Mouse (Mus musculus) thymus, adult 18-20 months (tissue): ENCODE data around the gene Ipo11.
"Not testable (repeated sequence)": the region's sequence is repeated elsewhere in the genome, so short reads cannot be mapped to it uniquely, and the experiment has no call there.

Experiments used
- DNase-seq, 2 experiments: peaks; one replicate each; pipeline ENCODE4 v3.0.0; 2022; ENCODE audit warnings: mixed read lengths in 2 of 2

Gene Ipo11

GRCm38 (mm10) chr13:106936256-106937137 lies at the start of gene Ipo11:
Gene Ipo11, minus strand, starts transcription at chr13:106936958.
- DNase-seq: peak; percentile 72 to 81

DNA sequence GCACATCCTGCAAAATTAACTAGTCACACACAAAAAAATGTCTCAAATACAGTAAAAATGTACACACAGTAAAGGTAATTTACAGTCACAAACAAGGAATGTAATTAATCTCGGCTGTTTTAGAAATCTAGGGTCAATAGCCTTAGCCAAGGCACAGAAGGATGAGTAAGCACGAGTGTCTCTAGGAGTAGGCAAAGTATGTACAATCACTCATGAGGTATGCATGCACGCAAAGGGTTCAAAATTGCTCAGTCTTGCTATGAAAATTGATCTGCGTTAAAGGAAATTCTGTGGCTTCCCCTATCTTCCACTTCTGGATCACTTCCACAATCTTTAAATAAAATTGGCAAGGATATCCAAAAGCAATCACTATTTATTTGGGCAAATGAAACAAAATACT lies 24.7 kb upstream of the Ipo11 start:
- DNase-seq: no peak

DNA sequence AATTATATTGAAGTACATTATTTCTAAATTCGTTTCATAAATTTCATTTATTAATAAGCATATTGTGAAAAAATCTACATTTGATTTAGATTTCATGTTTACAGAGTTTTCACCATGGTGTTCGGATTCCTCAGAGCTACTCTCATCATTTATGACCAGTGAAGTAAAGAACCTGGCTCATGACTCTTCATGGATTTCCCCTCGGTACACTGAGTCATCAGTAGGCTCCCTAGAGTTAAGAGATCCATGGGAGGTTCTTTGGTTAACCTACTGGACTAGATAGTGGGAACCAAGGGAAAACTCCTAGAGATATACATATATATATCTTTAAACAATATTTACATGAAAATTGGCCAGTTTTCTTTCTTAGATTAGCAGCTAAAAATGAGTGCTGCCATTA lies 23.8 kb upstream of the Ipo11 start:
- DNase-seq: no peak

DNA sequence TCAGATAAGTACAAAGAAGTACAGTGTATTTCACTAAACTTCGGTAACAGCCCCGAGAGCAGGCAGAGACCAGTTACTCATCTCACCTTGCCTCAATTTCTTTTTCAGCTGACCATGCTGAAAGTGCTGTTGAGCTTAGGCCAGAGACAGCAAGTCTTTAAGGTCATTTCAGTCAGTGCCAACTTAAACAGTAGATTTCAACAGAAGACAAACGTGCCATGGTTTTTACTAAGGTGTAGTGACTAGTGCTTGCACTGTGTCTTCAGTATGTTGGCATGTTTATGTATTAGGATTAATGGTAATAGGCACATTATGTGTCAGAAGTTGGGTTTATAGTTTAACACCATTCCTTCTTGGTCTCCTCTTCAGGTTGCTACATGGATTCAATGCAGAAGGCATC lies 21.5 kb upstream of the Ipo11 start:
- DNase-seq: no peak

- DNase-seq: no peak
These were observed 20.8 kb upstream of the Ipo11 start for GRCm38 (mm10) chr13:106957554-106957953.

GRCm38 (mm10) chr13:106954880-106955279 lies 18.1 kb upstream of the Ipo11 start:
- no peak for DNase-seq

DNA sequence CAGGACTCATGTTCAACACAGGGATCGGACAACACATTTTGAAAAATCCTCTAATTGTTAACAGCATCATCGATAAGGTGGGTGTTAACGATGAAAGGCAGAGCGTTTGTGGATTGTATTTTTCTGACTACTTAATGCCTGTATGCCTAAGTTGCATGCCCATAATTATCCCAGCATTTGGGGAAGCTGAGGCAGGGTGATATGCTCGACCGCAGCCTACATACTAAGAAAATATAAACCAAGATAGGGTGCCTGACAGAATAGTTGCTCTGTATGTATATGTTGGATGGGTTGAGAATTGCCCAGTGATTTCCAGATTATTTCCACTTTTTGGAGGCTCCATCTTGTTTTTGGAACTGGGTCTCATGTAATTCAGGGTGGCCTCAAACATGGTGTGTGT lies 10.8 kb upstream of the Ipo11 start:
- DNase-seq: no peak

DNA sequence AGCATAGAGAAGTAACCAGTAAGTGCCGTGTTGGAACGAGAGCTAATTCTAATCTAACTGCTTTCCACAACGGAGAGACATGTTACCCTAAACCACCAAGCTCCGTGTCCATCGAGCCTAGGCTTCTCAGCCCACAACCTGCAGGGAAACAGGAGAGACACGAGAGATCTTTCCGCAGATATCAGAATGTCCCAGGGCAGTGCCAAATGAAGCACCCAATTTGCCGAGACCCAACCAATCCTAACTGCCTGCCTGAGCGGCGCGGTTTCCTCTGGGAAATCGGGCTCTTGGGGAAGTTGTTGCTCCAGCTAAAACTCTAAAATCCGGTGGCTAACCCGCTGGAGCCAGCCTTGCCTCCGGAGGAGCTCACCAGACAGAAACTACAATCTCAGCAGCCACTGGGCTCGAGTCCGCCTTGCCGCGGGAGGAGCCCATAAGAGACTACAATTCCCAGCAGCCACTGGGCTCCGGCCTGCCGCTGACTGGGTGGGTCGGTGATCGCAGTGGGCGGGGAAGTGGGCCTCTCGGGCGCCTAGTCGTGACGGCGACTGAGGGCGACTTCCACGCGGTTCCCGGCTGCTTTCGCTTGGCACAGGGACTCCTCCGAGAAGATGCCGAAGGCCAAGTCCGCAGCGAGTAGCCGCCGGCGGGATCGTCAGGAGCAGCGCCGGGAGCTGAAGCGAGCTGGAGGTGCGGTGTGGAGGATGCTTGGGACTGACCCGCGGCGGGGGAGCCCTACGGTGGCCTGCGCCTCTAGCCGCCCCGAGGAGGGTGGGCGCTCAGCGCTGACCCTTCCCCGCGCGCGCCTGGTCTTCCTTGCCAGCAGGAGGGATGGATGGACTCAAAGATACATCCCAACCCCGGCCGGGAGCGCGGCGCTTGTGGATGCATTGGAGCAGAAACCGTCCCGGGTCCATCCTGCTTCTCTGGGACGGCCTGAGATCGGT lies 10.1 kb upstream of the Ipo11 start, which contains the start of gene Dimt1:
TSS of gene Dimt1 (plus strand) at position 534 of the 947 bp plus-strand sequence.
- DNase-seq: peak; percentile 91

GRCm38 (mm10) chr13:106945518-106945917 lies 8.8 kb upstream of the Ipo11 start:
- DNase-seq: no peak

DNA sequence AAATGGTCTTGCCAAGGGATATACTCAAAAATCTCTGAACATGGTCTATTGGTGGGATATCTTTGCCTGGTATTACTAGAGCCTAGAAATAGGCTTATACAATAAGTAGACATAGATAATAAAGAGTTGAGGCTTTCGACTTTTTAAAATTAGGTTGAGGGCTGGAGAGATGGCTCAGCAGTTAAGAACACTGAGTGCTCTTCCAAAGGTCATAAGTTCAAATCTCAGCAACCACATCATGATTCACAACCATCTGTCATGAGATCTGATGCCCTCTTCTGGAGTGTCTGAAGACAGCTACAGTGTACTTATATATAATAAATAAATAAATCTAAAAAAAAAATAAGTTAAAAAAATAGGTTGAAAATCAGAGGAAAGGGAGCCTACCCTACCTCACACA lies 6.0 kb upstream of the Ipo11 start:
- DNase-seq: no peak

- DNase-seq: no peak
These were observed 4.6 kb upstream of the Ipo11 start for GRCm38 (mm10) chr13:106941211-106941976.

DNA sequence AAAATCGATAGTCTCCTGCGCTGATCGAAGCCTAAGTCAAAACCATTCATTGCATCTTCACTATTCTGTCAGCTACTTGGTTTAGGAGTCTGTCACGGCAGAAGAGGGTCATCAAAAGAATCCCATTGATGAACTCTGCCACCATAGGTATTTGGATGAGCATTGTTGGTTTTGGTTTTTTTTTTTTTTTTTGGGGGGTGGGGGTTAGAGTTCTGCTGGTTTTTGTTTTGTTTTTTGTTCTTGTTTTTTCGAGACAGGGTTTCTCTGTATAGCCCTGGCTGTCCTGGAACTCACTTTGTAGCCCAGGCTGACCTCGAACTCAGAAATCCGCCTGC lies 347 bp upstream of the Ipo11 start:
- DNase-seq: no peak

GRCm38 (mm10) chr13:106935871-106936255 lies 895 bp downstream of the Ipo11 start:
- DNase-seq: no peak

GRCm38 (mm10) chr13:106929201-106929600 lies 7.6 kb downstream of the Ipo11 start:
- DNase-seq: no peak

- DNase-seq: no peak
These were observed 8.5 kb downstream of the Ipo11 start for GRCm38 (mm10) chr13:106928296-106928695.

GRCm38 (mm10) chr13:106925921-106926320 lies 10.8 kb downstream of the Ipo11 start:
- DNase-seq: not testable (repeated sequence)

GRCm38 (mm10) chr13:106918322-106919050 lies 18.3 kb downstream of the Ipo11 start:
- DNase-seq: no peak

DNA sequence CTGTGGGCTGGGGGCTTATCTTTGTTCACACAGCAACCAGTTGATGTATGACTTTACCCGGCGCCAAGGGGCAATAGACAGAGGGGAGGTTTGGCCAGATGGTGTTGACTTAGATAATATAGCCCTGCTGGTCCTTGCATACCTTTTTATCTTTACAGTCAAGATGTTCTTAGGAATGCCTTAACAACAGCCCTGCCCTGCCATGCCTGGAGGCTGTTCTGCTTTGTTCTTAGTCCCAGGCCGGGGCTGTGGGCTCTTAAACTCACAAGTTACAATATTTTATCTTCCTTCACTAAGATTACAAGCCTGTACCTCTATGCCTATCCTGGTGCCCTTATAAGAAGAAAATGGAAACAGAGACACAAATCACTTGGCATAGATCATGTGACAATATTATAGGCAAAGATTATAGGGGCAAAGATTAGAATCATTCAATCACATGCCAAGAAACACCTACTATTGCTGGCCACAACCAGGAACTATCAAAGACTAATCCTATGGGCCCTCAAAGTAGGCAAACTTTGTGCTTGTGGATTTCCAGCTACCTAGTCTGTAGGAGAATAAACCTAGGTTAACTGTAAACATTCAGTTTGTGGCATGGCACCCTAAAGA lies 23.5 kb downstream of the Ipo11 start:
- no peak for DNase-seq

- DNase-seq: no peak
These were observed 26.7 kb downstream of the Ipo11 start for GRCm38 (mm10) chr13:106910096-106910495.

GRCm38 (mm10) chr13:106907273-106907672 lies 29.5 kb downstream of the Ipo11 start:
- DNase-seq: no peak

DNA sequence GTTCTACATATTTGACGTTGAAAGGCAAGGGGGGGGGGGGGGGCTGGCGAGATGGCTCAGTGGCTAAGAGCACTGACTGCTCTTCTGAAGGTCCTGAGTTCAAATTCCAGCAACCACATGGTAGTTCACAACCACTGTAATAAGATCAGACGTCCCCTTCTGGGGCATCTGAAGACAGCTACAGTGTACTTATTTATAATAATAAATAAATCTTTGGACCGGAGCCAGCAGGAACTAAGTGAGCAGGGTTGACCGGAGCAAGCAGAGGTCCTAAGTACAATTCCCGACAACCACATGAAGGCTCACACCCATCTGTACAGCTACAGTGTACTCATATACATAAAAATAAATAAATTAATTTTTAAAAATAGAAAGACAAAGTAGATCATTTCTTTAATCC lies 31.6 kb downstream of the Ipo11 start:
- DNase-seq: not testable (repeated sequence)

GRCm38 (mm10) chr13:106904637-106905036 lies 32.1 kb downstream of the Ipo11 start:
- DNase-seq: no peak
